8 mouse cellular contexts compared by ENCODE assay signal in genomic region chr19:45005957-45006712, GRCm38 (mm10). TPM values are rescaled to one million over a fixed set of nuclear protein-coding genes. Genes with fewer than 3 reads are reported as not detected.
DNase-seq lines count a peak whose midpoint lies in the region; ATAC-seq lines count a peak whose summit lies in the region.

TSS of gene Mrpl43 (minus strand) at chr19:45006442.

- DNase-seq in ZHBTc4 (ENCODE audit: low read depth, low spot score): peak; percentile 97
- DNase-seq in gastrocnemius, adult 8-10 months (ENCODE audit: low spot score in 2 of 2): peak; percentile 93 to 94
- peak; percentile 97 for DNase-seq in induced T-regulatory cell, adult 2 months (ENCODE audit: low read depth)
- peak; percentile 91 to 96 for DNase-seq in left cerebral cortex, adult 9 months (ENCODE audit: low spot score in 2 of 2)
- peak; percentile 98 for DNase-seq in right cerebral cortex, postnatal 14 days
- DNase-seq in urinary bladder, postnatal 36 days (ENCODE audit: low spot score in 2 of 2): peak; percentile 95 to 97

- peak; percentile 87 for ATAC-seq in common myeloid progenitor, adult 5-6 weeks (replicated peaks; ENCODE audit: low read depth, poor library complexity, severe bottlenecking)
- peak; percentile 91 for ATAC-seq in megakaryocyte progenitor cell, adult 5-6 weeks (replicated peaks; ENCODE audit: poor library complexity)

RNA-seq across cellular contexts. Expression of gene Mrpl43, which starts in this region (rescaled TPM):
- total RNA-seq in common myeloid progenitor, adult 5-6 weeks (2017): 19.0 and 36.4 TPM in 2 replicates
- 10 to 100 TPM; 30.2 to 36.4 (median 34.1) TPM for total RNA-seq in gastrocnemius, adult 8-10 months (2022)
- total RNA-seq in megakaryocyte progenitor cell, adult 5-6 weeks (2015): 44.3 and 44.8 TPM in 2 replicates
- 25.2 and 30.3 TPM in 2 replicates for total RNA-seq in megakaryocyte progenitor cell, adult 5-6 weeks (2017)

Comparison
In these comparisons a context has a peak if more than half of its experiments do, and no peak if none do; other contexts are left out.
1. Peak in every context shown above with its lines: DNase-seq and ATAC-seq.